Mouse (Mus musculus) CH12.LX (cell line): ENCODE data around the gene Ptprq. TPM values are rescaled to one million over a fixed set of nuclear protein-coding genes. Genes with fewer than 3 reads are reported as not detected.

Experiments used
- DNase-seq: peaks from one replicate; pipeline ENCODE4 v3.0.0-alpha.2; 2013; ENCODE audit errors: extremely low read depth
- H3K27ac ChIP-seq: 2 replicates; pipeline ENCODE4 v1.5.1; 2012; ENCODE audit warnings: low read depth, mild to moderate bottlenecking, control low read depth, moderate library complexity; ENCODE audit not compliant: insufficient read depth
- H3K27me3 ChIP-seq: replicated peaks from 2 replicates; pipeline ENCODE3; 2012; ENCODE audit warnings: inconsistent platforms
- H3K36me3 ChIP-seq, 2 experiments: replicated peaks in 1 of 2; 2 replicates each; pipeline versions ENCODE3 to v1.6.1; 2012; ENCODE audit warnings: inconsistent platforms in 1 of 2, low read length in 1 of 2, mild to moderate bottlenecking in 1 of 2, mixed read lengths in 1 of 2, moderate library complexity in 1 of 2; ENCODE audit not compliant: control insufficient read depth in 1 of 2, insufficient read depth in 1 of 2
- H3K4me1 ChIP-seq, 2 experiments: 2 replicates each; pipeline ENCODE4 v1.6.1; 2012; ENCODE audit warnings: inconsistent platforms in 1 of 2, moderate library complexity in 1 of 2; ENCODE audit not compliant: insufficient read depth in 2 of 2, control insufficient read depth in 1 of 2
- H3K4me2 ChIP-seq: 2 replicates; pipeline ENCODE4 v1.6.1; 2012; ENCODE audit warnings: low read depth, mild to moderate bottlenecking, control low read depth; ENCODE audit not compliant: poor library complexity, insufficient read depth, severe bottlenecking
- H3K4me3 ChIP-seq, 3 experiments: fragments of 150-350 bp in 1 of 3; sonication (generic) in 1 of 3; replicated peaks in 1 of 3; 2 replicates each; pipeline versions ENCODE3 to v1.5.1; 2011 to 2012; ENCODE audit warnings: low read depth in 2 of 3, low read length in 2 of 3, mild to moderate bottlenecking in 2 of 3, moderate library complexity in 2 of 3, control low read depth in 1 of 3, improper control_type of control experiment in 1 of 3, inconsistent platforms in 1 of 3, mixed read lengths in 1 of 3; ENCODE audit not compliant: poor library complexity in 1 of 3
- H3K79me2 ChIP-seq: replicated peaks from 2 replicates; pipeline ENCODE4 v1.6.1; 2012; ENCODE audit warnings: mild to moderate bottlenecking, moderate library complexity; ENCODE audit not compliant: control insufficient read depth, poor library complexity, insufficient read depth, severe bottlenecking; ENCODE audit errors: extremely low read depth
- H3K9ac ChIP-seq: 2 replicates; pipeline ENCODE4 v1.6.1; 2012; ENCODE audit warnings: low read depth, mild to moderate bottlenecking, control low read depth, moderate library complexity; ENCODE audit not compliant: insufficient read depth
- H3K9me3 ChIP-seq: replicated peaks from 2 replicates; pipeline ENCODE3; 2012; ENCODE audit warnings: low read length, inconsistent platforms, mixed read lengths
- CHD2 ChIP-seq: IDR thresholded peaks from 2 replicates; pipeline ENCODE4 v1.6.1; 2011; ENCODE audit warnings: low read length, improper control_type of control experiment
- E2F4 ChIP-seq: IDR thresholded peaks from 2 replicates; pipeline ENCODE4 v1.6.1; 2011; ENCODE audit warnings: low read depth, low read length, improper control_type of control experiment; ENCODE audit not compliant: insufficient replicate concordance
- EP300 ChIP-seq: IDR thresholded peaks from 2 replicates; pipeline ENCODE4 v1.6.1; 2011; ENCODE audit warnings: low read length, improper control_type of control experiment
- GABPA ChIP-seq: IDR thresholded peaks from 2 replicates; pipeline ENCODE4 v1.6.1; 2012; ENCODE audit warnings: low read depth, low read length, improper control_type of control experiment, inconsistent platforms; ENCODE audit not compliant: insufficient replicate concordance
- HCFC1 ChIP-seq: IDR thresholded peaks from 2 replicates; pipeline ENCODE4 v1.6.1; 2012; ENCODE audit warnings: low read depth, mild to moderate bottlenecking, inconsistent platforms, low read length, improper control_type of control experiment
- IRF4 ChIP-seq: IDR thresholded peaks from 2 replicates; pipeline ENCODE4 v1.6.1; 2014; ENCODE audit warnings: low read depth, mild to moderate bottlenecking, inconsistent platforms, low read length, improper control_type of control experiment
- JUN ChIP-seq: IDR thresholded peaks from 2 replicates; pipeline ENCODE4 v1.6.1; 2011; ENCODE audit warnings: low read depth, mild to moderate bottlenecking, low read length, improper control_type of control experiment, moderate library complexity; ENCODE audit not compliant: insufficient read depth
- JUND ChIP-seq: conservative IDR thresholded peaks from 2 replicates; pipeline ENCODE4 v1.6.1; 2011; ENCODE audit warnings: low read depth, low read length, improper control_type of control experiment
- MAZ ChIP-seq: IDR thresholded peaks from 2 replicates; pipeline ENCODE4 v1.6.1; 2012; ENCODE audit warnings: low read depth, mild to moderate bottlenecking, inconsistent platforms, low read length, improper control_type of control experiment, moderate library complexity
- MEF2A ChIP-seq: IDR thresholded peaks from 2 replicates; pipeline ENCODE4 v1.6.1; 2014; ENCODE audit warnings: low read depth, mild to moderate bottlenecking, inconsistent platforms, low read length, improper control_type of control experiment, borderline replicate concordance
- MXI1 ChIP-seq: IDR thresholded peaks from 2 replicates; pipeline ENCODE4 v1.6.1; 2011; ENCODE audit warnings: mild to moderate bottlenecking, low read depth, low read length, improper control_type of control experiment
- MYC ChIP-seq: IDR thresholded peaks from 2 replicates; pipeline ENCODE4 v1.6.1; 2011; ENCODE audit warnings: low read depth, mild to moderate bottlenecking, improper control_type of control experiment, low read length
- NELFE ChIP-seq: IDR thresholded peaks from 2 replicates; pipeline ENCODE4 v1.6.1; 2011; ENCODE audit warnings: low read depth, low read length, improper control_type of control experiment
- NRF1 ChIP-seq: IDR thresholded peaks from 2 replicates; pipeline ENCODE4 v1.6.1; 2014; ENCODE audit warnings: low read depth, mild to moderate bottlenecking, inconsistent platforms, low read length, improper control_type of control experiment, moderate library complexity
- POLR2A ChIP-seq: IDR thresholded peaks from 2 replicates; pipeline ENCODE4 v1.6.1; 2011; ENCODE audit warnings: low read depth, mild to moderate bottlenecking, improper control_type of control experiment, low read length
- RAD21 ChIP-seq: IDR thresholded peaks from 2 replicates; pipeline ENCODE4 v1.6.1; 2011; ENCODE audit warnings: low read depth, mild to moderate bottlenecking, low read length, improper control_type of control experiment, moderate library complexity
- SIN3A ChIP-seq: IDR thresholded peaks from 2 replicates; pipeline ENCODE4 v1.6.1; 2012; ENCODE audit warnings: low read length, improper control_type of control experiment, inconsistent platforms
- SMC3 ChIP-seq: IDR thresholded peaks from 2 replicates; pipeline ENCODE4 v1.6.1; 2011; ENCODE audit warnings: low read depth, low read length, improper control_type of control experiment
- TBP ChIP-seq: conservative IDR thresholded peaks from 2 replicates; pipeline ENCODE4 v1.6.1; 2011; ENCODE audit warnings: low read depth, low read length, improper control_type of control experiment
- UBTF ChIP-seq: IDR thresholded peaks from 2 replicates; pipeline ENCODE4 v1.6.1; 2012; ENCODE audit warnings: low read depth, mild to moderate bottlenecking, inconsistent platforms, low read length, improper control_type of control experiment, moderate library complexity
- ZC3H11A ChIP-seq: IDR thresholded peaks from 2 replicates; pipeline ENCODE4 v1.6.1; 2012; ENCODE audit warnings: low read depth, mild to moderate bottlenecking, inconsistent platforms, low read length, improper control_type of control experiment
- ZMIZ1 ChIP-seq: IDR thresholded peaks from 2 replicates; pipeline ENCODE4 v1.6.1; 2012; ENCODE audit warnings: low read depth, mild to moderate bottlenecking, inconsistent platforms, low read length, improper control_type of control experiment
- dilution Hi-C: fragments of 300-500 bp; cut with MboI; formaldehyde crosslinking; loops from 2 replicates; pipeline ENCODE4 v1.14.3; 2020; ENCODE audit warnings: low sequenced_read_pairs; ENCODE audit not compliant: extremely low pct_unique_long_range_greater_than_20kb, extremely low pct_ligation_motif_present
- in situ Hi-C: fragments of 300-500 bp; cut with MboI; formaldehyde crosslinking; loops from 3 replicates; pipeline ENCODE4 v1.14.3; 2019; ENCODE audit warnings: low sequenced_read_pairs, low pct_ligation_motif_present, low pct_unique_long_range_greater_than_20kb, mixed read lengths
- polyA plus RNA-seq: library from polyadenylated mRNA; unstranded; fragments of >175 nt; gene quantifications from 2 replicates; pipeline ENCODE4 v1.2.1, GENCODE M21; 2012; ENCODE audit warnings: low read depth; ENCODE audit not compliant: insufficient read length
- total RNA-seq, 2 experiments: library from RNA; depleted of rRNA; stranded (reverse); fragments of 300-350 nt in 1 of 2; fragments of >200 nt in 1 of 2; gene quantifications; 2 replicates each; pipeline ENCODE4 v1.2.3; 2012 to 2014

Gene Ptprq
- total and polyA plus RNA-seq, 3 experiments = not detected

DNA sequence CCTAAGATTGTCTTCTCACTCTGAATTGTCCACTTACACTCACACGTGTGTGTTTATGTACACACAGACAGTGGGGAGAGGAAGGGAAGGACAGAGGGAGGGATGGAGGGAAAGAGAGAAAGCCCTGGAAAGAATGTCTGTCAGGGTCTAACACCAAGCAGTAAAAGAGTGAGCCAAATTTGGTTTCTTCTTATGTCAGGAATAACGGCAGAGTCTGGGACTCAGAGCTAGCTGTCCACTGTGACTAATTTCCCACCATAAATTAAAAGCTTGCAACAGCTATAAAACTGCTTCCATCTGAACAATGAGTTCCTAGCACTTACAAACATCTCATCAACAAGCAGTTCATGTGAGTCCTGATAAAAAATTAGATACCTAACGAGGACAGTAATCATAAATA lies 91.7 kb downstream of the Ptprq start:
- Histone ChIP-seq H3K36me3 (no peaks in the 10 kb centered on the region), H3K9me3 (no peaks in the 10 kb centered on the region), H3K4me3 (no peak overlapping the region), H3K9ac (no peak overlapping the region), H3K4me2 (no peak overlapping the region), H3K27ac (no peak overlapping the region), H3K4me1 (no peaks in the 10 kb centered on the region), H3K79me2 (no peaks in the 10 kb centered on the region), H3K27me3 (no peaks in the 10 kb centered on the region)
- dilution Hi-C loops = no loop called here
- DNase-seq = no peak
- TF ChIP-seq E2F4 (no peak), EP300 (no peak), JUND (no peak), POLR2A (no peak), RAD21 (no peak)
- in situ Hi-C loops = no loop called here

DNA sequence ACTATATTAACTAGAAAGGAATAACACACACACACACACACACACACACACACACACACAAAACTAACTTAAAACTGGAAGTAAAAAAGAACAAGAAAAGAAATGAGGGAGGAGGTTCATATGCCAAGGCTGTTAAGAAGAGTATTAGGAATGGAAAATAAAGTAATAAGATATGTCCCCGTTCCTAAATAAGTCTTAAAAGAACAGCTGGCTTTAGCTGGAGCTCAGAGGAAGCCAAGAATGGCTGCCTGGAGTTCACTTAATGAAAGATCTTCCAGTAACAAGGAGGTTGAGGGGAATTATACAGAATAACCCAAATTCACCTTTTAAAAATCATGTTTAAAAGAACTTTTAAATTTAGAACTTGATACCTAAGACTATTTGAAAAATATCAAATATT lies 93.2 kb downstream of the Ptprq start:
- no peak overlapping the region for H3K4me2 ChIP-seq
- no peaks in the 10 kb centered on the region for H3K27me3 ChIP-seq
- in situ Hi-C loops (no loop called here), dilution Hi-C loops (no loop called here)
- no peak overlapping the region for H3K9ac ChIP-seq
- no peaks in the 10 kb centered on the region for H3K9me3 ChIP-seq
- H3K4me1 ChIP-seq = no peaks in the 10 kb centered on the region
- H3K36me3 ChIP-seq = no peaks in the 10 kb centered on the region
- H3K27ac ChIP-seq = no peak overlapping the region
- no peak overlapping the region for H3K4me3 ChIP-seq
- TF ChIP-seq CHD2 (no peak), UBTF (no peak), JUND (no peak), MYC (no peak), POLR2A (no peak), SIN3A (no peak), ZMIZ1 (no peak), MEF2A (no peak), MXI1 (no peak), HCFC1 (no peak)
- no peaks in the 10 kb centered on the region for H3K79me2 ChIP-seq
- no peak for DNase-seq

DNA sequence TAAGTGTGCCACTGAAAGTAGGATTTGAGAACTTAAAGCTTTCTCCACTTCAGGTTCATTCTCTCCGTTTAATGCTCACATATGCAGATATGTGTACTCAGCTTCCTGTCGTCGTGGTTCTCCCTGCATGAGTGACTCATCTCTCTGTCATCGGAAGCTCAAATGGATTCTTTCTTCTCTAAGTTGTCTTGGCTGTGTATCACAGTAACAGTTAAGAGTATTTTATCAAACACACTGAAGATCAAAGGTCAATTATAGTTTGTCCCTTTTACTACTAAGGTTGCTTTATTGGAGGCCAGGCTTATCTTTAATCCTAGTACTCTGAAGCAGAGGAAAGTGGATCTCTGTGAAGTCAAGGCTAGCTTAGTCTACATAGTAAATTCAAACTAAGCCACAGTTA lies 95.6 kb downstream of the Ptprq start:
- no peak overlapping the region for H3K4me3 ChIP-seq
- dilution Hi-C loops (no loop called here), in situ Hi-C loops (no loop called here)
- H3K79me2 ChIP-seq = no peaks in the 10 kb centered on the region
- TF ChIP-seq MAZ = no peak
- TF ChIP-seq NELFE = no peak
- no peak for TF ChIP-seq IRF4
- no peak for TF ChIP-seq SMC3
- TF ChIP-seq JUN = no peak
- no peak for TF ChIP-seq SIN3A
- no peak for TF ChIP-seq ZMIZ1
- TF ChIP-seq ZC3H11A = no peak
- no peak for TF ChIP-seq MYC
- no peak for TF ChIP-seq MEF2A
- TF ChIP-seq GABPA = no peak
- TF ChIP-seq TBP = no peak
- no peak for TF ChIP-seq HCFC1
- TF ChIP-seq NRF1 = no peak
- H3K27me3 ChIP-seq = no peaks in the 10 kb centered on the region
- H3K4me1 ChIP-seq = no peaks in the 10 kb centered on the region
- H3K36me3 ChIP-seq = no peaks in the 10 kb centered on the region
- no peak for DNase-seq
- no peak overlapping the region for H3K27ac ChIP-seq
- H3K9me3 ChIP-seq = no peaks in the 10 kb centered on the region
- H3K4me2 ChIP-seq = no peak overlapping the region
- no peak overlapping the region for H3K9ac ChIP-seq
